ENCODE assay signal across 16 mouse cellular contexts in genomic region chr1:80363486-80363885, GRCm38 (mm10).
DNase-seq lines count a peak whose midpoint lies in the region; ATAC-seq lines count a peak whose summit lies in the region.
"Had no signal": no experiment of that assay in that cellular context is flagged by ENCODE, and none has a peak within 500 bp of the region (broad histone marks: within the 10 kb centered on the region; RNA-seq: fewer than 3 reads in every experiment).

No protein-coding gene starts in this region.

- DNase-seq in cerebellum, adult 11-12 months: peak; percentile 58
- peak; percentile 66 for DNase-seq in cerebellum, adult 9-10 months
- DNase-seq in cerebellum, postnatal 25 days: peak; percentile 57 to 60
- no peak for DNase-seq in urinary bladder, postnatal 36 days (ENCODE audit: low spot score in 2 of 2)
- no peak for DNase-seq in lung, postnatal 36 days
- DNase-seq: adrenal gland, postnatal 25 days; gastrocnemius, postnatal 10 days; heart, adult 18-20 months; heart, postnatal 10 days; heart, postnatal 4 days; kidney, adult 11 months had no signal

- no peak for ATAC-seq in cerebellum, adult (ENCODE audit: insufficient number of reproducible peaks, low FRiP score, low TSS enrichment)
- no peak for ATAC-seq in frontal cortex, adult (ENCODE audit: low TSS enrichment)
- ATAC-seq: forebrain, embryonic 15.5 days; hindbrain, postnatal 0 days; Patski had no signal

Comparison
In these comparisons a context has a peak if more than half of its experiments do, and no peak if none do; other contexts are left out.
1. DNase-seq: peak in cerebellum, adult 11-12 months (single experiment), cerebellum, adult 9-10 months (single experiment) and cerebellum, postnatal 25 days (2 of 2); none in urinary bladder, postnatal 36 days (0 of 2) and lung, postnatal 36 days (single experiment).